Mouse (Mus musculus) midbrain, embryonic 14.5 days (tissue): ENCODE measurements around the gene Hmx2. TPM values are rescaled to one million over a fixed set of nuclear protein-coding genes. Genes with fewer than 3 reads are reported as not detected.
A peak's percentile ranks its signal among the peaks of the same experiment; 100 is the strongest.

Experiments used
- ATAC-seq: fragments of 200-750 bp; cut with Nextera tagmentation; 2 replicates; pipeline ENCODE4 v1.8.0; 2017; ENCODE audit warnings: moderate number of reproducible peaks, moderate library complexity; ENCODE audit not compliant: low FRiP score, low TSS enrichment
- DNase-seq: peaks from one replicate; pipeline ENCODE4 v3.0.0-alpha.2; 2015
- H3K27ac ChIP-seq: fragments of 300-500 bp; sonication (generic); replicated peaks from 2 replicates; pipeline ENCODE4 v1.5.1; 2014; ENCODE audit warnings: mild to moderate bottlenecking, low read depth, low read length, moderate library complexity
- H3K27me3 ChIP-seq: fragments of 300-500 bp; sonication (generic); 2 replicates; pipeline ENCODE4 v1.6.1; 2014; ENCODE audit warnings: low read length, control low read depth, mixed read lengths; ENCODE audit not compliant: control insufficient read depth, insufficient read depth
- H3K36me3 ChIP-seq: fragments of 300-500 bp; sonication (generic); 2 replicates; pipeline ENCODE4 v1.6.1; 2014; ENCODE audit warnings: low read length, control low read depth; ENCODE audit not compliant: control insufficient read depth, insufficient read depth
- H3K4me1 ChIP-seq: fragments of 300-500 bp; sonication (generic); 2 replicates; pipeline ENCODE4 v1.6.1; 2014; ENCODE audit warnings: mild to moderate bottlenecking, antibody characterized with exemption, low read length, control low read depth; ENCODE audit not compliant: control insufficient read depth, insufficient read depth
- H3K4me2 ChIP-seq: fragments of 300-500 bp; sonication (generic); 2 replicates; pipeline ENCODE4 v1.6.1; 2014; ENCODE audit warnings: mild to moderate bottlenecking, low read length, moderate library complexity
- H3K4me3 ChIP-seq: fragments of 300-500 bp; sonication (generic); replicated peaks from 2 replicates; pipeline ENCODE4 v1.5.1; 2014; ENCODE audit warnings: low read depth, low read length
- H3K9ac ChIP-seq: fragments of 300-500 bp; sonication (generic); replicated peaks from 2 replicates; pipeline ENCODE4 v1.6.1; 2014; ENCODE audit warnings: mild to moderate bottlenecking, low read length, moderate library complexity
- H3K9me3 ChIP-seq: fragments of 300-500 bp; sonication (generic); 2 replicates; pipeline ENCODE4 v1.6.1; 2016; ENCODE audit warnings: low read length, control low read depth, mixed read lengths; ENCODE audit not compliant: control insufficient read depth
- WGBS: fragments of 180-500 bp; shearing (Covaris S2); extraction: QIAGEN DNeasy Blood & Tissue Kit; methylation state at CpG from one replicate; pipeline ENCODE4 v1.1.7; 2014; 5-methylcytosine and 5-hydroxymethylcytosine counted together
- polyA plus RNA-seq: library from polyadenylated mRNA; unstranded; fragments of >200 nt; fragmentation: Nextera tagmentation; extraction: Ambion mirVana; gene quantifications from 2 replicates; pipeline ENCODE4 v1.2.1, GENCODE M21; 2014

Hmx2 gene
- 0.07 and 0.09 TPM in 2 replicates for polyA plus RNA-seq

GRCm38 (mm10) chr7:131548473-131548872 lies at the start of gene Hmx2:
Gene Hmx2, plus strand, starts transcription at chr7:131548773.
- Histone ChIP-seq H3K9me3 (no peaks in the 10 kb centered on the region), H3K4me3 (no peak within 1 kb of the TSS), H3K27me3 (peaks cover 98% of the 10 kb centered on the region), H3K27ac (no peak within 1 kb of the TSS), H3K9ac (no peak within 1 kb of the TSS), H3K4me2 (no peak within 1 kb of the TSS), H3K4me1 (0 out of 2 replicates have a peak, but pooled peaks cover under 1% of the 10 kb centered on the region), H3K36me3 (no peaks in the 10 kb centered on the region)
- ATAC-seq (no peak), DNase-seq (no peak)
- WGBS = 2% methylated on average over 3 of the region's 3 CpGs

GRCm38 (mm10) chr7:131503739-131504138 lies 44.8 kb upstream of the Hmx2 start:
- no peaks in the 10 kb centered on the region for H3K4me1 ChIP-seq
- no peak overlapping the region for H3K4me3 ChIP-seq
- H3K9ac ChIP-seq = no peak overlapping the region
- no peak overlapping the region for H3K4me2 ChIP-seq
- DNase-seq (no peak), ATAC-seq (no peak)
- 75% methylated on average over 2 of the region's 2 CpGs for WGBS
- no peaks in the 10 kb centered on the region for H3K27me3 ChIP-seq
- no peak overlapping the region for H3K27ac ChIP-seq
- H3K9me3 ChIP-seq = no peaks in the 10 kb centered on the region
- no peaks in the 10 kb centered on the region for H3K36me3 ChIP-seq

GRCm38 (mm10) chr7:131539979-131540378 lies 8.6 kb upstream of the Hmx2 start:
- Histone ChIP-seq H3K9me3 (no peaks in the 10 kb centered on the region), H3K9ac (no peak overlapping the region), H3K36me3 (no peaks in the 10 kb centered on the region), H3K4me2 (no peak overlapping the region), H3K27me3 (peaks cover 64% of the 10 kb centered on the region), H3K4me1 (peaks cover 15% of the 10 kb centered on the region), H3K27ac (no peak overlapping the region), H3K4me3 (no peak overlapping the region)
- peak; percentile 93 for DNase-seq
- under 1% methylated on average over 7 of the region's 7 CpGs for WGBS
- ATAC-seq = no peak

- no peak for ATAC-seq
- Histone ChIP-seq H3K27ac (no peak overlapping the region), H3K9me3 (no peaks in the 10 kb centered on the region), H3K27me3 (peaks cover 79% of the 10 kb centered on the region), H3K4me3 (peak overlapping the region; percentile 28), H3K4me2 (peak overlapping the region; percentile 52), H3K36me3 (no peaks in the 10 kb centered on the region), H3K4me1 (peaks cover 15% of the 10 kb centered on the region), H3K9ac (no peak overlapping the region)
- DNase-seq = peak; percentile 40
- WGBS = 1% methylated on average over 41 of the region's 41 CpGs
These were observed 7.1 kb upstream of the Hmx2 start for GRCm38 (mm10) chr7:131541184-131542114.

DNA sequence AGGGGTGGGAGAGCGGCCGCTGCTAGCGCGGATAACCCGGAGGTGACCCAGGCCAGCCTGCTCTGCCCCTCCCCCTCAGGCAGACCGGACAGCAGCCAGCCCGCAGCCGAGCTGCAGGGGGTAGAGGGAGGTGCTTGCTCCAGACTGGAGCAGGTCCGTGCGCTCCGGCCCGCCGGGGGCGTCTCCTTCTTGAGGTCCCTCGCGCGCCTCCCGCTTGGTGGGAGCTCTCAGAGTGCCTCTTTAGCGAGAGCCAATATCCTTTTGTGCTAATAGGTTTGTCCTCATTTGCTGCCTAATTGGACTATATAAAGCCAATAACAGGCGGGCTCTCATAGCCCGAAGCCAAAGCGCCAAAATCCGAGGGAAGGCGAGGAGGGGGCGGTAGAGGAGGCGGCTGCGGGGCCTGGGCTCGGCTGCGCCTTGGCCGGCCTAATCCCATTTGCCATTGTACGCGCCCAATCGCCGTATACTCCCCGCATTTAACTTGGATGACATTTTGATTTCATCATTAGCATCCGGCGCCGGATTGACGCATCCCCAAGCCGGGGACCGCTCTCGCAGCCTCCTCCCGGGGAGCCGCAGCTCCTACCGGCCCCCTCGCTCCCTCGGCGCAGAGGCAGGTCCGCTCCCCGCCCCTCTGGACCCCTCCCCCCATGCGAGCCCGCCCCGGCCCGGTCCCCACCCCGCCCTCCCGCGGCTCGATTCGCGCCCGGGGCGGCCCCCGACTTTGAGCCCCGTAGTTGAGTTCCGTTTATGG lies 6.3 kb upstream of the Hmx2 start, which contains the start of gene Hmx3:
TSS of gene Hmx3 (plus strand) at position 753 of the 757 bp plus-strand sequence.
- H3K27me3 ChIP-seq = peaks cover 87% of the 10 kb centered on the region
- H3K4me2 ChIP-seq = peak within 1 kb of the TSS; percentile 52
- DNase-seq (peak; percentile 75), ATAC-seq (peak; percentile 27; the same call in 1 of the 2 replicates)
- H3K4me3 ChIP-seq = peak within 1 kb of the TSS; percentile 28
- H3K36me3 ChIP-seq = no peaks in the 10 kb centered on the region
- H3K9ac ChIP-seq = 0 out of 2 replicates have a peak within 1 kb of the TSS, but pooled peaks have one; percentile 20
- 0 out of 2 replicates have a peak within 1 kb of the TSS, but pooled peaks have one; percentile 8 for H3K27ac ChIP-seq
- under 1% methylated on average over 57 of the region's 65 CpGs for WGBS
- no peaks in the 10 kb centered on the region for H3K9me3 ChIP-seq
- peaks cover 15% of the 10 kb centered on the region for H3K4me1 ChIP-seq

DNA sequence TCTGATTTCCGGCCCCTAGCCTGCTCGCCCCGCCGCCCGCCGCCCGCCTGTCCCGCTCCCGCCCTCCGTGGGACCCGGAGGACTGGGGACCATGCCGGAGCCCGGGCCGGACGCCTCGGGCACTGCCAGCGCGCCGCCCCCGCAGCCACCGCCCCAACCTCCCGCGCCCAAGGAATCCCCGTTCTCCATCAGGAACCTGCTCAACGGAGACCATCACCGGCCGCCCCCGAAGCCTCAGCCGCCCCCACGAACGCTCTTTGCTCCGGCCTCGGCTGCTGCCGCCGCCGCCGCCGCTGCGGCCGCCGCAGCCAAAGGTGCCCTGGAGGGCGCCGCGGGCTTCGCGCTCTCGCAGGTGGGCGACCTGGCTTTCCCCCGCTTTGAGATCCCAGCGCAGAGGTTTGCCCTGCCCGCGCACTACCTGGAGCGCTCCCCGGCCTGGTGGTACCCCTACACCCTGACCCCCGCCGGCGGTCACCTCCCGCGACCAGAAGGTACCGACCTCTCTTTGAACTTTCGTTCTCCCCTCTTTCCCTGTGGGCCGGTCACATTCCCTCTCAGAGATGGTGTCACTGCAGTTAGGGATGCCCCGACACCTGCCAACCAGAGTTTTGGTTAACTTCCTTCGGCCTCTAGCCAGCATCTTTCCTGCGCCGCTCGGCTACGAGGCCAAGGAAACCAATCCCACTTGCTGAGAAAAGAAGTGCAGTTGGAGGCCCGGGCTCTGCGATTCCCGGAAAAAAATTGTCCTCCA lies 5.5 kb upstream of the Hmx2 start:
- 0 out of 2 replicates have a peak overlapping the region, but pooled peaks have one; percentile 8 for H3K27ac ChIP-seq
- DNase-seq (peak; percentile 55), ATAC-seq (no peak)
- peaks cover 88% of the 10 kb centered on the region for H3K27me3 ChIP-seq
- H3K9me3 ChIP-seq = no peaks in the 10 kb centered on the region
- H3K9ac ChIP-seq = 0 out of 2 replicates have a peak overlapping the region, but pooled peaks have one; percentile 20
- peak overlapping the region; percentile 28 for H3K4me3 ChIP-seq
- H3K36me3 ChIP-seq = no peaks in the 10 kb centered on the region
- under 1% methylated on average over 67 of the region's 71 CpGs for WGBS
- peak overlapping the region; percentile 52 for H3K4me2 ChIP-seq
- peaks cover 15% of the 10 kb centered on the region for H3K4me1 ChIP-seq

GRCm38 (mm10) chr7:131543623-131544481 lies 4.7 kb upstream of the Hmx2 start:
- Histone ChIP-seq H3K4me1 (peaks cover 15% of the 10 kb centered on the region), H3K9me3 (no peaks in the 10 kb centered on the region), H3K9ac (no peak overlapping the region), H3K4me3 (peak overlapping the region; percentile 28; the same call in 1 of the 2 replicates), H3K27me3 (peaks cover 94% of the 10 kb centered on the region), H3K4me2 (peak overlapping the region; percentile 52), H3K27ac (no peak overlapping the region), H3K36me3 (no peaks in the 10 kb centered on the region)
- under 1% methylated on average over 75 of the region's 75 CpGs for WGBS
- peak; percentile 46 for DNase-seq
- no peak for ATAC-seq
